Mouse (Mus musculus) megakaryocyte, embryonic 14.5 days (primary cell): ENCODE data around the gene Arpc3. TPM values are rescaled to one million over a fixed set of nuclear protein-coding genes. Genes with fewer than 3 reads are reported as not detected.
A peak's percentile ranks its signal among the peaks of the same experiment; 100 is the strongest.

Source experiments
- H3K27me3 ChIP-seq: replicated peaks from 2 replicates; pipeline ENCODE3; 2012; ENCODE audit warnings: inconsistent platforms
- H3K36me3 ChIP-seq: replicated peaks from 2 replicates; pipeline ENCODE3; 2012; ENCODE audit warnings: low read length, inconsistent platforms, mixed read lengths
- H3K4me1 ChIP-seq: 2 replicates; pipeline ENCODE4 v1.6.1; 2012; ENCODE audit warnings: inconsistent platforms
- H3K4me3 ChIP-seq: replicated peaks from 2 replicates; pipeline ENCODE3; 2012; ENCODE audit warnings: moderate library complexity, mild to moderate bottlenecking, inconsistent platforms
- H3K9me3 ChIP-seq: 2 replicates; pipeline ENCODE4 v1.6.1; 2012; ENCODE audit warnings: inconsistent platforms
- FLI1 ChIP-seq: IDR thresholded peaks from 2 replicates; pipeline ENCODE4 v1.6.1; 2012; ENCODE audit warnings: low read length, inconsistent platforms, mixed read lengths
- GATA1 ChIP-seq: IDR thresholded peaks from 3 replicates; pipeline ENCODE4 v1.6.1; 2012; ENCODE audit warnings: mixed read lengths, low read length, inconsistent platforms, borderline replicate concordance
- polyA plus RNA-seq: library from polyadenylated mRNA; stranded (reverse); fragments of >175 nt; gene quantifications from 2 replicates; pipeline ENCODE4 v1.2.3, GENCODE M21; 2012; ENCODE audit warnings: low replicate concordance; ENCODE audit not compliant: insufficient read depth

The Arpc3 gene
- polyA plus RNA-seq, 1 experiment, result 49.2 TPM

DNA sequence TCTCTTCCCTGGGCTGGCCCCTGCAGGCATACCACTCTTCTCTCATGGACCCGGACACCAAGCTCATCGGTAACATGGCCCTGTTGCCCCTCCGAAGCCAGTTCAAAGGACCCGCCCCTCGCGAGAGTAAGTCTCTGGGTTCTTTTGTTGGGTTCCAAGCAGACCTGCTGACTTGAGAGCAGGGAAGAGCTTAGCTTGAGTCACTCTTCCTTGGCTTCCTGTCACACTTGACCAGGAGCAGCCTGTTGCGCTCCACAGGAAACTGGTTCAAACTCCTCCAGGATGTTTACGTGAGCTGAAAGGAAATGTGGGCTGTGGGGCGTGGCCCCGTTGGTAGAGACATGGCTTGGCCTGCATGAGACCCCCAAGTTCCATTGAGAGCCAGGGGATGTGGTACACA lies 5.1 kb downstream of the Arpc3 start:
- Histone ChIP-seq H3K4me3 (peak overlapping the region; percentile 85), H3K36me3 (peaks cover 70% of the 10 kb centered on the region), H3K9me3 (no peaks in the 10 kb centered on the region), H3K4me1 (peaks cover 90% of the 10 kb centered on the region), H3K27me3 (no peaks in the 10 kb centered on the region)
- TF ChIP-seq GATA1 (no peak), FLI1 (no peak)

DNA sequence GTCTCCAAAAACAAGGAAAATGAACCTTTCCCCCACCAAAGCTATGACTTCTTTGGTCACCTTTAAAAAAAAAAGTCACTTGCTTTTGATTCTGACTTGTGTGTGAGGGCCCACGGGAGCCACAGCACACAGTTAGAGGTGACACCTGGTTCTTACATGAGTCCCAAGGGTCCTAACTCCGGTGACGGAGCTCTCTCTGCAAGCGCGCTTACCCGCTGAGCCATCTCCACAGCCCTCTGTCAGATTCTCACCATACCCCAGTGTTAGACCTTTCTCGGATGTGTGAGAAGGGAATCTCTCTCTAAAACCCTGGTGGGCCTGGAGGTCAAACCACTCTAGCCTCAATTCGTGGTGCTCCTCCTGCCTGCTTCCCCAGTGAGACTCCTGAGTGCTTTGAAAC lies 5.8 kb downstream of the Arpc3 start:
- Histone ChIP-seq H3K9me3 (no peaks in the 10 kb centered on the region), H3K4me1 (peaks cover 90% of the 10 kb centered on the region), H3K4me3 (no peak overlapping the region), H3K36me3 (peaks cover 77% of the 10 kb centered on the region), H3K27me3 (no peaks in the 10 kb centered on the region)
- no peak for TF ChIP-seq FLI1
- TF ChIP-seq GATA1, result no peak

DNA sequence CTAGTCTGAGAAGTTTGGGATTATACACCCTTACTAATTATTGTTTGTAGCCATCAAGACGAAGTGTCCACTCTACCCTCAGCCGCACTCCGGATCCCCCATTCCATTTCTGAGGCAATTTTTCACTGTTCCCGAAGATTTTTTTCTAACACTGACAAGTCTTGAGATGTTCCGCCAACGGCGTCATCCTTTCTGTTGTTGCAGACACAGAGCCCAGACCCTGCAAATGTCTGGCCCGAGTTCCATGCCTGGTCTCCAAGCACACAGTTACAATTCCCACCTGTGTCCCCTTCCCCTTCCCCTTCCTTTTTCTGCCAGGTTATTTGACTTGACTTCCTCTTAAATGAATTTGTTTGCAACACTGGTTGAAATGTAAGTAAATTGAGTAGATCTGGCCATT lies 8.2 kb downstream of the Arpc3 start:
- Histone ChIP-seq H3K9me3 (no peaks in the 10 kb centered on the region), H3K4me1 (peaks cover 70% of the 10 kb centered on the region), H3K27me3 (no peaks in the 10 kb centered on the region), H3K4me3 (no peak overlapping the region), H3K36me3 (peaks cover 89% of the 10 kb centered on the region)
- no peak for TF ChIP-seq GATA1
- TF ChIP-seq FLI1, result no peak

DNA sequence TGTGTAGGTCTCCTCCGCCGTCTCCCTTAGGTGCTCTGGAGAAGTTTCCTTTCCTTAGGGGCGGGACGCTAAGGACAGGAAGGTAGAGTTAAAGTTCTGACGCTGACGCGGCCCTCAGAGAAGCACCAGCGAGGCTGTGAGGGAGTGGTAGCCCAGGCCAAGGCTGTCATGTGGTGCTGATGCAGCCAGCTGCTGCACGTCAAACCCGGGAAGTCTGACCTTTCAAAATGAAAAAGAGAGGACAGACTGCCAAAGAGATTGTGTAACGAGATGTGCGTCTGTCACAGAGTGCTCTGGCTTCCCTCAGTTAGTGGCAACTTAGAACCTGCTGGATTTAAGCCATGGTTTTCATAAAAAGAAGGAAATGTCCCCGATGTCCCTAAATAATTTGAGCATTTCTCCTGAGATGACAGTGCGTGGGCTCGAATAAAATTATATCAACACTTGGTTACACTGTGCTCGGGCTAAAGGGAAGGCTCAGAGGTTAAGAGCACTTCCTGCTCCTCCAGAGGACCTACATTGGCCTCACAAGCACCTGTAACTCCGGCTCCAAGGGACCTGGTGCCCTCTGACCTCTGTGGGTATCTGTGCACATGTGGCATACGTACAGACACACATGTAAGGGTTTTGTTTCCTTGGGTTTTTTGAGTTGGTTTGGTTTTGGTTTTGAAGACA lies 9.1 kb downstream of the Arpc3 start:
- H3K27me3 ChIP-seq, result no peaks in the 10 kb centered on the region
- peaks cover 93% of the 10 kb centered on the region for H3K36me3 ChIP-seq
- H3K4me3 ChIP-seq, result no peak overlapping the region
- peaks cover 61% of the 10 kb centered on the region for H3K4me1 ChIP-seq
- TF ChIP-seq FLI1 (no peak), GATA1 (no peak)
- no peaks in the 10 kb centered on the region for H3K9me3 ChIP-seq

DNA sequence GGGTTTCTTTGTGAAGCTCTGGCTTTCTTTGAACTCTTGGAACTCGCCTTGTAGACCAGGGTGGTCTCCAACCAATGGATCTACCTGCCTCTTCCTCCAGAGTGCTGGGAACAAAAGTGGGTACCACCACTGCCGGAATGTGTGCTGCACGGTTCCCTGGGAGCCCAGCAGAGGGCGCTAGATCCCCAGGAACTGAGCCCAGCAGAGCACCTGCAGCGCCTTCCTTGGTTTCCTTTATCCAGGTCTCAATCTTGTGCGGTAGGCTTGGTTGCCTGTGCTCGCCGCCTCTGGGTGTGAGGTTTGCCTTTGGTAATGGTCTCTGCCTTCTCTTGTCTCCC lies 9.6 kb downstream of the Arpc3 start:
- H3K4me1 ChIP-seq, result peaks cover 57% of the 10 kb centered on the region
- no peak overlapping the region for H3K4me3 ChIP-seq
- H3K36me3 ChIP-seq, result peaks cover 98% of the 10 kb centered on the region
- TF ChIP-seq GATA1 (no peak), FLI1 (no peak)
- no peaks in the 10 kb centered on the region for H3K9me3 ChIP-seq
- no peaks in the 10 kb centered on the region for H3K27me3 ChIP-seq

DNA sequence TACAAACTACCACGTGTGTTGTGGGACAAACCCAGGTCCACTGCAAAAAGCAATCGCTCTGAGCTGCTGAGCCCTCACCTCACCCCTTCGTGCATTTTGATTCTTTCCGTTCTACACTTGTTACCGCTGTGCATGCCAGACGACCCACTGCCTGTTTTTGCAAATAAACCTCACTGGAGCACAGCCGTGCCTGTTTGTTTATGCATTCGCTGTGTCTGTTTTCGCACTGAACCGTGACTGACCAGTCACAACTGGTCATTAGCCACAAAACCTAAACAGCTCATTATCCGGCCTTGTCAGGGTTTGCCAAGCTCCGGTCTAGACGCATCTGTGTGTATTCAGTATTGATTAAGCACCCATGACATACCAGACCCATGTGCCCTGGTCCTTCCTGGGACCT lies 10.5 kb downstream of the Arpc3 start:
- H3K36me3 ChIP-seq, result peaks cover 100% of the 10 kb centered on the region
- no peaks in the 10 kb centered on the region for H3K27me3 ChIP-seq
- H3K9me3 ChIP-seq, result no peaks in the 10 kb centered on the region
- H3K4me3 ChIP-seq, result no peak overlapping the region
- H3K4me1 ChIP-seq, result peaks cover 48% of the 10 kb centered on the region
- TF ChIP-seq GATA1 (no peak), FLI1 (no peak)

DNA sequence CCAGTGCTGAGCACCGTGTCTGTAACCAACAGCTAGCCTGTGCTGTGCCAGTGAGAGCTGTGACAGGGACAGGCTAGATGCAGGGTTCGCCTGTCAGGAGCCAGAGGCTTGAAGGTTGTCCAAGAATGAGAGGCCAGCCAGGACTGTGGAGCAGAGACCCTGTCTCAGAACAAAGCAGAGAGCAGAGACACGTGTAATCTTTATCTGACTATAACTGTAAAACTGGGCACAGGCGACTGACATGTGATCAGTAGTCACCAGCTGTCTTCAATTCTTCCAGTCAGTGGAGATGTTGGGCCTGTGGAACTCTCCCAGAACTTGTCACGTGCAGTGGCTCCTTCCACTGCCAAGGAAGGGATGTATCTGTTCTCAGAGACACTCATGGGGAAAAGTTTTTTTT lies 11.1 kb downstream of the Arpc3 start:
- Histone ChIP-seq H3K27me3 (no peaks in the 10 kb centered on the region), H3K9me3 (no peaks in the 10 kb centered on the region), H3K4me1 (peaks cover 42% of the 10 kb centered on the region), H3K4me3 (no peak overlapping the region), H3K36me3 (peaks cover 100% of the 10 kb centered on the region)
- TF ChIP-seq GATA1 (no peak), FLI1 (no peak)

DNA sequence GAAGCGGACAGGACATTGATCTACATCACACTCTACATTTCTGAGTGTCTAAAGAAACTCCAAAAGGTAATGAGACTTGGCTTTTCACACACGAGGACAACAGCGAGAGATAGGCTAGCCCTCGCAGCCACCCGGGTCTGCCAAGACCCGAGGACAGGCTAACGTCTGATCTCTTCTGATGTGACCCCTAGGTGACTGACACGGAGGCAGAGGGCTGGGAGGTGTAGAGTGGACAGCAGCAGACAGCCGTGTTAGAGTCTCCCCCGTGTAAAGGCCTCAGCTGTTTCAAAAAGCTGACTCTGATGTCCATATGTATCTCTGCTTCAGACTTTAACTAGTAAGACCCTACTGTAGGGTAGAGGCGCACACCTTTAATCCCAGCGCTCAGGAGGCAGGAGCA lies 11.7 kb downstream of the Arpc3 start:
- Histone ChIP-seq H3K4me3 (no peak overlapping the region), H3K4me1 (peaks cover 36% of the 10 kb centered on the region), H3K27me3 (no peaks in the 10 kb centered on the region), H3K9me3 (no peaks in the 10 kb centered on the region), H3K36me3 (peaks cover 99% of the 10 kb centered on the region)
- no peak for TF ChIP-seq FLI1
- TF ChIP-seq GATA1, result no peak

DNA sequence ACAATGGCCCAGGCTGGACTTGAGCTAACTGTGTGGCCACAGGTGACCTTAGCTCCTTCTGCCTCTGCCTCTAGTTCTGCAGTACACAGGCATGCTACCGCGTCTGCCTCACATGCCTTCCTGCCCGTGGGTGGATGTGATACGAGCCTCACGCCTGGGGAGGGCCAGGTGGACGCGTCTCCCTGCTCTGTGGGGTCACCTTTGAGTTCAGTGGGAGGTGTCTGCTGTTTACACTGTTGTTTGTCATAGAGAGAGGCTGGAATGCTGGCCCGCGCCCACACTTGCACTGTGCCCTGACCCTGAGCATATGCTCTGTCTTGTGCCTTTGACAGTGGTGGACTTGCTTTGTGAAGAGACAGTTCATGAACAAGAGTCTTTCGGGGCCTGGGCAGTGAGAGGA lies 13.9 kb downstream of the Arpc3 start:
- TF ChIP-seq FLI1, result no peak
- no peak for TF ChIP-seq GATA1
- peaks cover 15% of the 10 kb centered on the region for H3K4me1 ChIP-seq
- peak overlapping the region; percentile 18 for H3K4me3 ChIP-seq
- H3K9me3 ChIP-seq, result 0 out of 2 replicates have a peak, but pooled peaks cover 2% of the 10 kb centered on the region
- H3K27me3 ChIP-seq, result no peaks in the 10 kb centered on the region
- H3K36me3 ChIP-seq, result peaks cover 97% of the 10 kb centered on the region

DNA sequence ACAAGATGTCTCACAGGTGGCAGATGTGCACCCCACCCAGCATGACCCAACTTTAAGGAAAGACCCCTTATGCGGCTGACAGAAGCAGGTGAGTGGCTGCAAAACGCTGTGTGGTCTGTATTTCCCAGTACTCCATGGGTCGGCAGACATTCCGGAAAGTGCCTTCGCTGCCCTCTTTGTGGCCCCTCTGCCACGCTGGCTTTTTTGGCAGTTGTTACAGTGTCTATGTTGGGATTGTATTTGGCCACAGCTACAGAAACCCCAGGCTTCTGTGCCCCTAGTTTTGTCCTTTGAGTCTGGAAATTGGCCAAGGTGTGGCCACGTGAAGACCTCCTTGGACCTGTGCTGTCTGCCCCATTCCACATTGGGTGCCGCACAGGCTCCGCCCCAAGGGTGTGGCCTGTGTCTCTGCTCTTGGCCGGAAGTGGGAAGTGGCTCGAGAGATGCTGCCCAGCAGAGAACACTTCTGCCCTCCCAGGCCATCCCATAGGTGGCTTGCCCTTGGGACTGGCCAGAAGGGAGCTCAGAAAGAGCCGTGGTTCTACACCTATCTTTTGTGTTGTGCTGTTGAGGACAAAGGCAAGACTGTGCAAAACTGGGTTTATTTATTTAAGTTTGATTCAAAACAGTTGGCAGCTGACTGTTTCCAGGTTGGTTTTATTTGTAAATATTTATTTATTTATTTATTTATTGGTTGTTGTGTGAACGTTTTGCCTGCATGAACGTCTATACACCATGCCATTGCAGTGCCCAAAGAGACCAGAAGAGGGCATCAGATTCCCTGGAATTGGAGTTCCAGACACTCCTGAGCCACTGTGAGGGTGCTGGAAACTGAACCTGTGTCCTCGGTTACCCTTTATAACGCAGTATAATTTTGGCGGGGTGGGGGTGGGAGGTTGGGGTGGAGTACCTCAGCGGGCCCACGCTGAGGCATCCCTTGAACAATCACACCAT lies 18.3 kb downstream of the Arpc3 start:
- Histone ChIP-seq H3K9me3 (peaks cover 5% of the 10 kb centered on the region; the same call in 1 of the 2 replicates), H3K36me3 (peaks cover 55% of the 10 kb centered on the region), H3K4me1 (peaks cover 2% of the 10 kb centered on the region; the same call in 1 of the 2 replicates), H3K27me3 (no peaks in the 10 kb centered on the region), H3K4me3 (no peak overlapping the region)
- TF ChIP-seq GATA1 (no peak), FLI1 (no peak)

DNA sequence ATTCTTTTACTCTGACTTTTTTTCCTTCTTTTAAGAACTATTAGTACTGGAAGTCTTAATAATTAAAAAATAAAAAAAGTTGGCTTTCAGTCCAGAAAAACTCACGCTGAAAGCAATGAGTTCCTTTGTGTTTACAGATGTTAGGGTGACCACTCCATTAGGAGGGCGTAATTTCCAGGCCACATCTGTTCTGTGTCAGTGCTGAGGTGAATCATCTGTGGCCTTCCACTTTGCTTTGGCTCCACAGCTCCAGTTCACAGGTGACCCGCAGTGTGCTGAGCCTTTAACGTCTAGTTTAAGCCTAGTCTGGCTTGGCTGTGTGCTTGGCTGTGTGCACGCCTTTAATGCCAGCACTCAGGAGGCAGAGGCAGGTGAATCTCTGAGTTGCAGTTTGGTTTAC lies 20.2 kb downstream of the Arpc3 start:
- peaks cover 36% of the 10 kb centered on the region for H3K36me3 ChIP-seq
- no peaks in the 10 kb centered on the region for H3K27me3 ChIP-seq
- no peak overlapping the region for H3K4me3 ChIP-seq
- peaks cover 6% of the 10 kb centered on the region; the same call in 1 of the 2 replicates for H3K9me3 ChIP-seq
- peaks cover 2% of the 10 kb centered on the region; the same call in 1 of the 2 replicates for H3K4me1 ChIP-seq
- TF ChIP-seq GATA1, result no peak
- no peak for TF ChIP-seq FLI1
